Mouse (Mus musculus): Measurements from ENCODE around the gene Dapl1.

GRCm38 (mm10) chr2:59434820-59435219 lies 49.6 kb upstream of the Dapl1 start:
- TF ChIP-seq POLR2A (IDR thresholded peaks at IDR 0.05; ENCODE audit: control insufficient read depth, low read depth, low read length) = no peak
- no peak for TF ChIP-seq CTCF (IDR thresholded peaks at IDR 0.05; ENCODE audit: control insufficient read depth, insufficient read depth, insufficient replicate concordance, low read depth, low read length)
